In genomic region chr9:65528417-65529038, GRCm38 (mm10) we compare ENCODE assay signal across 14 mouse cellular contexts. TPM values are rescaled to one million over a fixed set of nuclear protein-coding genes. Genes with fewer than 3 reads are reported as not detected.
DNase-seq lines count a peak whose midpoint lies in the region; ATAC-seq and TF ChIP-seq lines count a peak whose summit lies in the region.
"Had no signal": no experiment of that assay in that cellular context is flagged by ENCODE, and none has a peak within 500 bp of the region (broad histone marks: within the 10 kb centered on the region; RNA-seq: fewer than 3 reads in every experiment).

No protein-coding gene starts in this region.

- WGBS in midbrain, embryonic 10.5 days, result 83% methylated on average over 6 of the region's 6 CpGs
- WGBS in midbrain, postnatal 0 days, result 84% methylated on average over 6 of the region's 6 CpGs
- 32% methylated on average over 6 of the region's 6 CpGs for WGBS in liver, embryonic 13.5 days (ENCODE audit: insufficient replicate concordance)
- 57% methylated on average over 6 of the region's 6 CpGs for WGBS in stomach, postnatal 0 days

- DNase-seq in gastrocnemius, postnatal 25 days, result peak; percentile 50
- no peak for DNase-seq in gastrocnemius, postnatal 4 days (ENCODE audit: low spot score in 2 of 2)
- DNase-seq in midbrain, embryonic 10.5 days (ENCODE audit: low spot score), result no peak
- no peak for DNase-seq in midbrain, postnatal 0 days (ENCODE audit: low spot score)
- peak; percentile 79 for DNase-seq in liver, embryonic 13.5 days
- DNase-seq in stomach, postnatal 0 days (ENCODE audit: low spot score), result no peak
- no peak for DNase-seq in left cerebral cortex, postnatal 4 days
- no peak for DNase-seq in left cerebral cortex, adult 8-10 months (ENCODE audit: low spot score in 2 of 2)
- DNase-seq: heart, postnatal 36 days; kidney, postnatal 36 days; lung, postnatal 10 days had no signal

- intact Hi-C loops in left cerebral cortex, postnatal 4 days (cut with DNase I), result no loop called here

- H3K4me1 ChIP-seq in midbrain, embryonic 10.5 days, result peaks cover 4% of the 10 kb centered on the region; the same call in 1 of the 2 replicates
- no peaks in the 10 kb centered on the region for H3K4me1 ChIP-seq in midbrain, postnatal 0 days (ENCODE audit: insufficient read depth, low read length)
- peaks cover 76% of the 10 kb centered on the region for H3K4me1 ChIP-seq in liver, embryonic 13.5 days (replicated peaks)
- no peaks in the 10 kb centered on the region; the same call in 1 of the 2 replicates for H3K4me1 ChIP-seq in stomach, postnatal 0 days (replicated peaks; ENCODE audit: control insufficient read depth, insufficient read depth)
- H3K4me1 ChIP-seq: forebrain, embryonic 13.5 days had no signal

- no peak for TF ChIP-seq CTCF in midbrain, postnatal 0 days (IDR thresholded peaks at IDR 0.05)
- TF ChIP-seq CTCF in stomach, postnatal 0 days (IDR thresholded peaks at IDR 0.05; ENCODE audit: low read depth), result no peak

- no peak for ATAC-seq in midbrain, postnatal 0 days (ENCODE audit: low FRiP score)
- peak; percentile 94 for ATAC-seq in liver, embryonic 13.5 days (ENCODE audit: low read depth)
- no peak for ATAC-seq in stomach, postnatal 0 days (ENCODE audit: low FRiP score, low TSS enrichment)
- ATAC-seq: forebrain, embryonic 13.5 days had no signal

- no peaks in the 10 kb centered on the region for H3K36me3 ChIP-seq in midbrain, embryonic 10.5 days
- H3K36me3 ChIP-seq in midbrain, postnatal 0 days (ENCODE audit: insufficient read depth, low read length), result no peaks in the 10 kb centered on the region
- no peaks in the 10 kb centered on the region for H3K36me3 ChIP-seq in liver, embryonic 13.5 days
- no peaks in the 10 kb centered on the region for H3K36me3 ChIP-seq in stomach, postnatal 0 days (ENCODE audit: control insufficient read depth, insufficient read depth, low read length)

- no peak for TF ChIP-seq EP300 in stomach, postnatal 0 days (optimal IDR thresholded peaks at IDR 0.05)

- no peak overlapping the region for H3K4me3 ChIP-seq in midbrain, embryonic 10.5 days
- H3K4me3 ChIP-seq in midbrain, postnatal 0 days (ENCODE audit: low read depth, low read length), result no peak overlapping the region
- 0 out of 2 replicates have a peak overlapping the region, but pooled peaks have one; percentile 15 for H3K4me3 ChIP-seq in liver, embryonic 13.5 days (replicated peaks)
- no peak overlapping the region for H3K4me3 ChIP-seq in stomach, postnatal 0 days (ENCODE audit: low read depth, low read length)
- H3K4me3 ChIP-seq: forebrain, embryonic 13.5 days; left cerebral cortex, adult 2 months had no signal

- no peak overlapping the region for H3K9ac ChIP-seq in midbrain, postnatal 0 days (replicated peaks; ENCODE audit: low read length, poor library complexity, severe bottlenecking)
- H3K9ac ChIP-seq in liver, embryonic 13.5 days, result peak overlapping the region; percentile 59
- peak overlapping the region; percentile 13; the same call in 1 of the 2 replicates for H3K9ac ChIP-seq in stomach, postnatal 0 days (ENCODE audit: low read length)
- H3K9ac ChIP-seq: forebrain, embryonic 13.5 days had no signal

- no peaks in the 10 kb centered on the region for H3K27me3 ChIP-seq in midbrain, embryonic 10.5 days (ENCODE audit: low read depth, poor library complexity, severe bottlenecking)
- H3K27me3 ChIP-seq in midbrain, postnatal 0 days (ENCODE audit: insufficient read depth, low read length), result no peaks in the 10 kb centered on the region
- H3K27me3 ChIP-seq in liver, embryonic 13.5 days, result no peaks in the 10 kb centered on the region
- no peaks in the 10 kb centered on the region for H3K27me3 ChIP-seq in stomach, postnatal 0 days (ENCODE audit: control insufficient read depth, insufficient read depth, low read length)
- H3K27me3 ChIP-seq: forebrain, embryonic 13.5 days had no signal

- 0 out of 2 replicates have a peak overlapping the region, but pooled peaks have one; percentile 19 for H3K27ac ChIP-seq in midbrain, embryonic 10.5 days (replicated peaks)
- H3K27ac ChIP-seq in midbrain, postnatal 0 days (ENCODE audit: low read depth, low read length), result no peak overlapping the region
- peak overlapping the region; percentile 92 for H3K27ac ChIP-seq in liver, embryonic 13.5 days
- no peak overlapping the region for H3K27ac ChIP-seq in stomach, postnatal 0 days (replicated peaks)
- H3K27ac ChIP-seq: forebrain, embryonic 13.5 days; left cerebral cortex, adult 2 months had no signal

- H3K4me2 ChIP-seq in midbrain, postnatal 0 days (ENCODE audit: low read depth, low read length, poor library complexity, severe bottlenecking), result no peak overlapping the region
- H3K4me2 ChIP-seq in liver, embryonic 13.5 days, result peak overlapping the region; percentile 56
- H3K4me2 ChIP-seq in stomach, postnatal 0 days (replicated peaks; ENCODE audit: low read depth), result no peak overlapping the region
- H3K4me2 ChIP-seq: forebrain, embryonic 13.5 days had no signal

- H3K9me3 ChIP-seq in midbrain, embryonic 10.5 days (replicated peaks), result no peaks in the 10 kb centered on the region
- H3K9me3 ChIP-seq in midbrain, postnatal 0 days (ENCODE audit: low read length), result no peaks in the 10 kb centered on the region
- H3K9me3 ChIP-seq in liver, embryonic 13.5 days (replicated peaks), result no peaks in the 10 kb centered on the region
- H3K9me3 ChIP-seq in stomach, postnatal 0 days (ENCODE audit: control insufficient read depth, low read length), result no peaks in the 10 kb centered on the region
- H3K9me3 ChIP-seq: forebrain, embryonic 13.5 days had no signal

RNA-seq across cellular contexts. Expression of gene Ankdd1a, which starts 8.5 kb away (rescaled TPM):
- not detected for total RNA-seq in gastrocnemius, postnatal 25 days (2021)
- not detected for total RNA-seq in gastrocnemius, postnatal 4 days (2021)
- 0.10 TPM in 1 of 2 replicates, not detected in the other for polyA plus RNA-seq in midbrain, embryonic 10.5 days (2016; fragmentation: Nextera tagmentation; extraction: Ambion mirVana)
- total RNA-seq in midbrain, postnatal 0 days (2014; rRNA removed), result 5.4 and 5.5 TPM in 2 replicates
- 1.4 TPM in 2 replicates for polyA plus RNA-seq in midbrain, postnatal 0 days (2015; fragmentation: Nextera tagmentation; extraction: Ambion mirVana)
- polyA plus RNA-seq in liver, embryonic 13.5 days (2015; fragmentation: Nextera tagmentation; extraction: Ambion mirVana), result not detected in 2 replicates
- 0.18 and 0.35 TPM in 2 replicates for polyA plus RNA-seq in stomach, postnatal 0 days (2015; fragmentation: Nextera tagmentation; extraction: Ambion mirVana)
- 1 to 10 TPM; 1.3 to 2.1 TPM for total RNA-seq in left cerebral cortex, postnatal 4 days (2021)
- total RNA-seq in left cerebral cortex, adult 8-10 months (2022), result 1 to 10 TPM; 3.8 to 6.4 (median 4.8) TPM
- total RNA-seq: heart, postnatal 36 days had no signal
- polyA plus RNA-seq: forebrain, embryonic 13.5 days had no signal

RNA-seq across cellular contexts. Expression of gene Plekho2, which starts 51.3 kb away (rescaled TPM):
- total RNA-seq in gastrocnemius, postnatal 25 days (2021), result 1 to 10 TPM; 4.7 to 6.3 TPM
- 10 to 100 TPM; 23.6 to 26.0 TPM for total RNA-seq in gastrocnemius, postnatal 4 days (2021)
- 13.4 and 13.9 TPM in 2 replicates for polyA plus RNA-seq in midbrain, embryonic 10.5 days (2016; fragmentation: Nextera tagmentation; extraction: Ambion mirVana)
- total RNA-seq in midbrain, postnatal 0 days (2014; rRNA removed), result 7.5 and 9.0 TPM in 2 replicates
- 3.1 and 3.8 TPM in 2 replicates for polyA plus RNA-seq in midbrain, postnatal 0 days (2015; fragmentation: Nextera tagmentation; extraction: Ambion mirVana)
- 24.2 and 31.6 TPM in 2 replicates for polyA plus RNA-seq in liver, embryonic 13.5 days (2015; fragmentation: Nextera tagmentation; extraction: Ambion mirVana)
- 9.6 and 10.6 TPM in 2 replicates for polyA plus RNA-seq in stomach, postnatal 0 days (2015; fragmentation: Nextera tagmentation; extraction: Ambion mirVana)
- total RNA-seq in left cerebral cortex, postnatal 4 days (2021), result 1 to 10 TPM; 6.1 to 7.0 TPM
- 10 to 100 TPM; 16.3 to 24.5 (median 18.9) TPM for total RNA-seq in left cerebral cortex, adult 8-10 months (2022)

RNA-seq across cellular contexts. Expression of gene Pif1, which starts 58.4 kb away (rescaled TPM):
- not detected for total RNA-seq in gastrocnemius, postnatal 25 days (2021)
- total RNA-seq in gastrocnemius, postnatal 4 days (2021), result 1 to 10 TPM; 3.0 TPM
- polyA plus RNA-seq in midbrain, embryonic 10.5 days (2016; fragmentation: Nextera tagmentation; extraction: Ambion mirVana), result 27.8 and 29.3 TPM in 2 replicates
- 0.99 and 2.2 TPM in 2 replicates for total RNA-seq in midbrain, postnatal 0 days (2014; rRNA removed)
- 0.33 and 0.77 TPM in 2 replicates for polyA plus RNA-seq in midbrain, postnatal 0 days (2015; fragmentation: Nextera tagmentation; extraction: Ambion mirVana)
- 11.0 and 13.8 TPM in 2 replicates for polyA plus RNA-seq in liver, embryonic 13.5 days (2015; fragmentation: Nextera tagmentation; extraction: Ambion mirVana)
- 2.1 and 2.4 TPM in 2 replicates for polyA plus RNA-seq in stomach, postnatal 0 days (2015; fragmentation: Nextera tagmentation; extraction: Ambion mirVana)
- total RNA-seq in left cerebral cortex, postnatal 4 days (2021), result 1 to 10 TPM; 1.7 to 1.9 TPM
- total RNA-seq in left cerebral cortex, adult 8-10 months (2022), result under 1 TPM; 0.18 to 0.63 (median 0.26) TPM
- total RNA-seq: monocyte, adult 5-6 weeks had no signal

Comparison
In these comparisons a context has a peak if more than half of its experiments do, and no peak if none do; other contexts are left out.
1. DNase-seq: peak in gastrocnemius, postnatal 25 days (single experiment) and liver, embryonic 13.5 days (single experiment); none in gastrocnemius, postnatal 4 days (0 of 2), midbrain, embryonic 10.5 days (single experiment), midbrain, postnatal 0 days (single experiment), stomach, postnatal 0 days (single experiment), left cerebral cortex, postnatal 4 days (single experiment) and left cerebral cortex, adult 8-10 months (0 of 2).
2. H3K27ac ChIP-seq: peak in midbrain, embryonic 10.5 days (single experiment) and liver, embryonic 13.5 days (single experiment); none in midbrain, postnatal 0 days (single experiment) and stomach, postnatal 0 days (single experiment).